Mouse (Mus musculus) G1E-ER4 (cell line): ENCODE data around the gene Epha3. TPM values are rescaled to one million over a fixed set of nuclear protein-coding genes. Genes with fewer than 3 reads are reported as not detected.

Source experiments
- GATA1 ChIP-seq: IDR thresholded peaks from one replicate; pipeline ENCODE4 v1.8.0; 2012; ENCODE audit warnings: low read length, inconsistent platforms
- polyA plus RNA-seq: library from polyadenylated mRNA; stranded (reverse); fragments of >175 nt; gene quantifications from 2 replicates; pipeline ENCODE4 v1.2.3, GENCODE M21; 2012

Gene Epha3
- polyA plus RNA-seq = not detected in 2 replicates

DNA sequence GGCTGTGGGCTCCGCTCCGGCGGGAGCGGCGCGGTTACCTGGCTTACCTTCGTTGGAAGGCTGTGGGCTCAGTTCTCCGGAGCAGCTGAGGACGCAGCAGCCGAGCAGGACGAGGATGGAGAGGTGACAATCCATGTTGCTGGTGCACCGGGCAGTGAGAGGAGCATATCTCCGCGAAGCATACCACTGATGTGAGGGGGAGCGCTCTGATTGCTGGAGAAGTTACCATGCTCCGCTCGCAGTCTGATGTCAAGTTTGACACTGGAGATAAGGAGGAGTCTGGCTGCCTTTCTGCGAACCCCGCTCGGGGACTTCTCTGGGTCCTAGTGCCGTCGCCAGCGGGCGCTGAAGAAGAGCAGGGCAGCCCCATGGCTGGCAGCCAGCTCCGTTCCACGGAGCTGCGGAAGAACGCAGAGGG is at the start of gene Epha3:
TSS of gene Epha3 (minus strand) at position 263 of the 418 bp plus-strand sequence.
- no peak for TF ChIP-seq GATA1

DNA sequence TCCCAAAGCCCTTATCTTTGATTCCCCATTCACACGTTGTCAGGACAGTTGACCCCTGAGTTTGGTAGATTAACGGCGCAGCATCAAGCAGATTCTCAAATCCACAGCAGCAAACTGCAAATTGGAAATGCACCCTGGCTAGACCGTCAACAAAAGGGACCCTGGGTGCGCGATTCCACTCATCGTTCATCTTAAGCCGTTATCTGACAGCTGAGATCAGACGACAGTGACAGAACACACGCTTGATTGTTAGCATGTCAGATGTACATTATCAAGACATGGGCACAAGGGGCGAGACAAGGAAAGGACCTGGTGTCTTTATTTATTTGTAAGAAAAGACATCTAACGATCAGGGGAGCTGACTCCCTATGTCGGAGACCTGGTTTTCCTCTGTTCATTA is 39.5 kb upstream of the Epha3 start:
- TF ChIP-seq GATA1 = no peak

DNA sequence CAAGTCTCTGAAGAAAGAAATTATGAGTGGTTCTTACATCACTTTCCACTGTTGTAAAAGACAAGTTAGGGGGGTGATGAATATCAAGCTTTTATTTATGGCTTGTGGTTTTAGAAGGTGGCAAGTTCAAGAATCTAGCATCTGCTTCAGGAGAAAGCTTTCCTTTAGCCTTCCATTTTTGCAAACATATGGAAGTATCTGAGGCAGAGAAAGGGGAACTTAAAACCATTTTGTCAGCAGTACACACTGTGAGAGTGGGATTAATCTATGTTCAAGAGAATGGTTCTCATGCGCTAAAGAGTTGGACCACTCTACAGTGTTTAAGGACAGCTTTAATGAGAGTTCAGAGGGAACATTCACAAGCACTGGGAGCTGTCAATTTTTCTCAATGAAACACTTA is 17.2 kb upstream of the Epha3 start:
- TF ChIP-seq GATA1 = no peak

DNA sequence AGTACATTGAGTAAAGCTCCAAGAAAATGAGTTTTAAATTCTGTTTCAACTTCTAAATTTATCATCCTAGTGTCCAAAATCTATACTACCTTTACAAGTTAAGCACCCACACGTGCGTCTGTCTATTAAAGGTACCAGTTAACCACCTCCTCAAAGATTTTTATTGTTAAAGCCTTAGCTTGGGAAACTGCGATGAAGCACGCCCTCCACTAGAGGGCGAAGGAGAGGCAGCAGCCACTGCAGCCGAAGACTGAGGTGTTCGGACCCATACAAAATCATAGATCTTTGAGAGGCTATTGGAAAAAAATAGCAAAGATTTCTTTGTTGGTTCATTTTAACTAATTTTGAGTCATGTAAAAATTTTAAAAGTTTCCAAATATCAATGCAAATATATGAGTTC is 8.3 kb upstream of the Epha3 start:
- TF ChIP-seq GATA1 = no peak

DNA sequence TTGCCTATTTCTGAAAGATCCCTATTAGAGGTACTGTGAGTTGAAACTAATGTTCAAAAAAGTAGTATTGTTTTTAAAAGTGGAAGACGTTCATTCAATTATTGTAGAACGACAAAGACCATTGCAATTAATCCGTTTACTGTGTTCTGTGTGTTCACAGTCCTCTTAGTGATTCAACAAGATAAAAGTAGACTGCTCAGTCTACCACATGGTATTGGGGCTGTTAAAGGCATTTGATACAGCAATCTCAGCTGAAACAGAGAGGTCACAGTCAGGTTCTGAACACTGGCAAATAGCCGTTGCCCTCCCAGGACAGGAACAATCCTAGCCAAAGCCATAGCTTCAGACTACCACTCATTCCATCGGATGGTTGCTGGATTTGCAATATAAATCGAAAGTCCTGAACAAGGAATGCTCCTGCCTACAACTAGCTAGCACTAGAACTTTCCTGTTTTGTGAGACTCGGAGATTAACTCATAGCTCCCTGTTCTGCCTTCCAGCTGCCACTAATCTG is 545 bp upstream of the Epha3 start:
- no peak for TF ChIP-seq GATA1

DNA sequence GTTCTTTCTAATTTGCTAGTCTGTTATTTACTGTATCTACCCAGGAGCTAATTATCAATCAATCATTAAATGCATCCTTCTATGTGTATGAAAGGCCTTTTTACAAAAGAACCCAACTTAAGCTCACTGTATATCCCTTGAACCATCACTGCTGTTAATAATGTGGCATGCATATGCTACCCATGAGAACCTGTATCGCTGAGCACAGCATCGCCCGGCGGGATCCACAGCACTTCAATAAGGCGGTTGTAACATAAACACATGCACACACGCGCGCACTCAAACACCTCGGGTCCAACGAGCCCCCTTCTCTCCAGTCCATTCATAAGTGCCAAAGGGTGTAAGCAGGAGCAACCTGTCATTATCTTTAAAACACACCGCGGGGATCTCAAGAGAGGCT is 794 bp downstream of the Epha3 start:
- TF ChIP-seq GATA1 = no peak

DNA sequence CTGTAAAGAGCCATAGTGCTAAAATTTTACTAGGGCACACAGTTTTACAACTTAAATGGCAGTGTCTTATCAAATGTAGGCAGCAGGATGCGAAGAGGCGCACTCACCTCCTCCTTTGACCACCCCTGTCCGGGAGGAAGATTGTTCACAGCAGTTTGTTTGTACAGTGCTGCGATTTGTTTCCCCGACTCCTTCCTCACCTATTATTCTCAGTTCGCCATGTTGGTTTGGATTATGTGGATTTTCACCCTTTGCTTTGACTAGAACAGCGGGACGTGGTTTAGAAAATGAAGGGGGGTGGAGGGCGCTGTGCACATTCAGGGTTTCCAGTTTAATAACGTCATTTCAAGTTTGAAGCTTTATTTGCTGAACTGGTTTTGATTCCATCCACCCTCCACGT is 6.4 kb downstream of the Epha3 start:
- TF ChIP-seq GATA1 = no peak

DNA sequence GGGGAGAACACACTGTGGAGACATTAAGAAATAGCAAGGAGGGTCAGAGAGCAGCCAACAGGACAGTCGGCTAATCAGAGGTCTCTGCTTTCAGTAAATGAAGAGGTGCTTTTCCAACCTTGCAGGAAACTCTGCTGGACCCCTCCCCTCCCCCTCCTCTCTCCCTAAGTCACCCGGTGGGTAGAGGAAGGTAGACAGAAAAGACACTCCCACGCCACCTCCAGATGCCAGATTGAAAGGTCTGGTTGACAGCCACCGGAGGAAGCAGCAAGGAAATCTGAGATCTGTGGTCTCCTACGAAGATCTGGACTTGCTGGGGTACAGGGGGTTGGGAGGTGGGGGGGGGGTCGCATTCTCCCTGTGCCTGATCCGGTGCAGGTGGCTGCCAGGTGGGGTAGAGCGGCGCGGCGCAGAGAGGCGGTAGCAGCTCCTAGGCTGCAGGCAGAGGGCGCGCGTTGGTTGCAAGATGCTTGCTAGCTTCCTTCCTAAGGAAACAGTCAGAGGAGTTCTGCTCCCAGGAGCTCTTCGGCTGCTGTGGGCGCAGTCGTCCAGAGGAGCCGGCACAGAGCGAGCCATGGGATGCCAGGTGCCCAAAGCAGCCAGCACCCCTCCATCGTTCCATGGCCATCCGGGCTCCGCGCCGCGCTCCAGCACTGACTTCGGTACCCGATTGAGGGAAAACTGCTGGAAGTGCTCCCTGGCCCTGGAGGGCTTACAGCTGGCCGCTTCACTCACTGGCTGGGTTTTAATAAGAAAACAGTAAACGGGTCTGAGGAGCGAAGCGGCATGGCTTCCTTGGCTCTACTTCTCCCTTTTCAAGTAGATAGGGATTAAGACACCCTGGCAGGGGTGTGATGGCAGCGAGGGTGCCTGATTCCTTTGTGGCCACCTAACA is 7.1 kb downstream of the Epha3 start:
- TF ChIP-seq GATA1 = no peak

DNA sequence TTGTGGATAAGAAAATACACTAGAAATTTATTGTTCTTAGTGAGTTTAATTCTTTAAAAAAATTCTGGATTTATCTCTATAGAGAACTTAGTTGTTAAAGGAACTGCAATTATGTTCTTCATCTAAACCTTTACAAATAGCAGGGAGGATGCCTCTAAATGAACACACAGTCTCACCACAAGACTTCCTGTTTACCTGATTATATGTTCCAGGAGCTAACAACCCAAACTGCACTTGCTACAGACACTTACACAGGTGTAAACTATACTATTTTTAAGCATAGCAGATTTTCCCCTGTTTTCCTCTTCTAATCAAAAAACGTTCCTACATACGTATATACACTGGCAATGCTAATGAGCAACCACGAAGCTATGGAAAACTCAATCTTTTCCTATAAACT is 13.7 kb downstream of the Epha3 start:
- TF ChIP-seq GATA1 = no peak

DNA sequence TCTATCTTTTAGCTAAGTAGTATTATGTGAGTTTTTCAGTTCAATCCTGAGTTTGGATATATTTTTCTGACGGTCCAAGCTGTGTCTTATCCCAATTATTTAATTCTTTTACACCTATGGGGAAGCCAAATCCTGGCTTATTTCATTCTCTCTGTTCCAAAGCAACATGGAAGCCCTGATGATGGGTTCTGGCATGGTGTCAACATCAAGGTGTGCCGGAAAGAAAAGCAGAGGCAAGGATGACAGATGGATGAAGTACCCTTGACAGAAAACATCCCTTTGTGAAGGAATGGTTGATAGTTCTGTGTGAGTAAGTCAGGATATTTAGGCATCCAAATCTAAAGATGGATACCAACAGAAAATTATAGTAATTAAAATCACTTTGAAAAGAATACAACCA is 21.1 kb downstream of the Epha3 start:
- no peak for TF ChIP-seq GATA1

DNA sequence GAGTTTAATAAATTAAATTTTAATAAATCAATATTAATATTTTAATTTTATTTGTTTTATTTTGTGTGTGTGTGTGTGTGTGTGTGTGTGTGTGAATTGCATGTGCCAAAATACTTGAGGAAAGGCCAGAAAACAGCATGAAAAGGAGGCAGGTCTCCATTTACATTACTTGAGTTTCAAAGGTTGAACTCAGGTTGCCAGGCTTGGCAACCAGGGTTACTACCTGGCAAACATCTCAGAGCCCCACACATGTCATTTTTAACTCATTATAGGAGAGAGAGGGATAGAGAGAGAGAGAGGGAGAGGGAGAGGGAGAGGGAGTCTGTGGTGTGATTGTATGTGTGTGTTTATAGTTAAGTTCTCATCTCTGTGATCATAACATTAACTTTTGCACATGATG is 26.5 kb downstream of the Epha3 start:
- no peak for TF ChIP-seq GATA1

DNA sequence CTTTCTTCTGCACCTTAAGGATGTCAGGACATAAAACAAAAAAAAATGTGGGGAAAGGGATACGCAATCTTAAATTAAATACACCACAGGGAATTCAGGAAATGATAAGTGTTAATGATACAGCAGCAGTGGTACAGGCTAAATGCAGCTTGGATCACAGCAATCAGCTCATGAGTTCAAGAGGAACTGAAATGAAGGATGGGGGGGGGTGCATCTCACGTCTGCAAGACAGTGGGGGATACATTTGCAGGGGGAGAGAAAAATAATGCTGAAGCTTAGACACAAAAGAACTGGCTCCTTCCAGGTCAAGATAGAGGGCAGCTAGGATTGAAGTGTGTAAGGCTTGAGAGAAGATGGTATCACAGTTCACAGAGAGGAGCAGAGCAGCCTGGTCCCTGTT is 42.8 kb downstream of the Epha3 start:
- no peak for TF ChIP-seq GATA1

DNA sequence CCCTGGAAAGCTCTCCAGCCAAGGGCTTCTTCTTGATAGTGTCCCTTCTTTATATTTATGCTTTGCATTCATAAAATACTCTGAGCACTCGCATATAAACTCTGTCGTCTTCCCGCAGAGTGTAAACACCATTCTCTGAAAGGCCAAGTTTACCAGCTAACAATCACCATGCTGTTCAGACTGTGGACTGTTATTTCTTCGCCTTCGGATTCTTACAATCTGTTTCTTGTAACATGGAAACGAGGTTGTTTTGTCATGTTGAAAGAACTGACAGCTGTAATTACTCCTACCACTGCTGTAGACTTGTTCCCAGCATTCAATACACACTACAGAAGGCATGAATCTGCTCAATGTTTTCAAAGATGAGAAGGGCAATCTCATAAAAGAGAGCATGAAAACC is 46.4 kb downstream of the Epha3 start:
- TF ChIP-seq GATA1 = no peak

DNA sequence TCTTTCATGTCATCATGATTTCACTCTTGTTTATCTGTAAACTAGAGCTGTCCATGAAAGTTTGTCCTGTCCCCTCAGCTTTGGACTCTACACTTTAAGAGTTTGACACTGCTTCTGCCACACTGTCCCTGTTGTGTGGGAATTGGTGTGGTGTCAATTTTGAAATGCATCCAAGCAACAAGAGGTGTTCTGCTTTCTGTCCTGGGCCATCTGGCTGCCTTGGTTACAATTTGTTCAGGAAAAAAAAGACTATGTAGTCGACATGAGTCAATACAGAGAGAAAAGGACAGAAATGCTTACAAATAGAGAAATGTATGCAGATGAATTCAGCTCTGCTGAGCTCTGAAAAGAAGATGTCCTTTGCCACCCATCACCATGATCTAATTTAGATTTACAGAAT is 47.3 kb downstream of the Epha3 start:
- no peak for TF ChIP-seq GATA1

DNA sequence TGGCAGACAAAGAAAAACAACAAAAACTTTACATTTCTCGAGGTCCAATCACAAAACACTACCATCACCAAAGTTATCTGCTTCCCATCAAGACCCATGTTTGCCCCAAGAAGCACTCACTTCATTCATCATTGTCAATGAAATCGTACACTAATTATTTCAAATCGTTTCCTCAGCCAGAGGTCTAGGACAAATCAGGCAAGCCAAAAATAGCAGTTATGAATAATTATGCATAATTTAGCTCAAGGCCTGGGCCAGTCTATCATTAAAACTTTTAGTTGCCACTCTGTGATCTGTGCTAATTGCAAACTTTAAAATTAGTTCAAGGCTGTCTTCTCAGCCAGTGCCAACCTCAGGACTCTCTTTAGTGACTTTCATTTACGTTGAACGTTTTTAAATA is 54.1 kb downstream of the Epha3 start:
- no peak for TF ChIP-seq GATA1

DNA sequence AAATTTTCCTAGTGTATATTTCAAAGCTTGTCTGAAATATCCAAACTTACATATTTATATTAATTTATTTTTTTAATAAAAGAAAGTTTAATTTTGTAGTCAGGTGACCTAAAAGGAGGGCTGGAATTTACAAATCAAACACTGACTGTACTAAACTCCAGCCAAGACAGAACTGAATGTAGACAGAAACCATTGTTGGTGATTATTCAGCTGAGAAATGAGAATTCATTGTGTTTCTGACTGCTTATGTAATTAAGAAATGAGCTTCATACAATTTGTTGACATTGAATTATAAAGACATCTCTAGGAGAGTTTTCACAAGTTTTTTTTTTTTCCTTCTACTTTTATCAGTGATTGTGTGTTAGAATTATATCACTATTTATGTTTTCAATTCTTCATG is 55.0 kb downstream of the Epha3 start:
- no peak for TF ChIP-seq GATA1

DNA sequence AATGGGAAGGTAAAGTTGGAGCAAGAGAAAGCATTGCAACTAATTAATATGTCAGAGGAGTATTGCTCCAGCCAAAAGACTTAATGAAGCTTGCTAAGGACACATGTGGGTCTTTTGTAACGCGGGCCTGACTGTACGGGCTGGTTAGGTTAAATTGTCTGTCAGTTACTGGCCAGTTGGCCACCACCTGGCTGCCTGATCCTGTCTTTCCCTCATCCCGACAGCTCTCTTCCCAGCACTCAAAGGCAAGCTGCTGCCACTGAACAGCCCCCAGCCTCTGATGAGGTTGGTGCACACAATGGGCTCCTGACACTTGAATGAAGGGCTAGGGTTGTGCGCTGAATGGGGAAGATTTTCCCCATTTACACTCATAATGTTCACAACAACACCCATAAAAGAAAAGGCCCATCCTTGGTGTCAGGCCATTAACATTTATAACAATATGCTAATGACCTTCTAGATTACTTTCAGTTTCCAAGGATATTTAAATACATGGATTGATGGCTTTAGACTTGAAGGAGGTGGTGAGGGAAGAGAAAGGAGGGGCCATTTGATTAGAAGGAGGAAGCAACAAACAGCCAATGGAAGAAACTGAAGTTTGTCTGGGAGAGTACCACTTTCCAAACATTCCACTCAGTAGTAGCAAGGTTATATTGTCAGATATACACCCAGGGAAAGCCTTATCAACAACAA is 57.4 kb downstream of the Epha3 start:
- TF ChIP-seq GATA1 = no peak
